Mouse (Mus musculus) inflammation-experienced regulatory T-cells, adult 6 months (primary cell): ENCODE data around the gene Twist1. TPM values are rescaled to one million over a fixed set of nuclear protein-coding genes. Genes with fewer than 3 reads are reported as not detected.

Experiments
- ATAC-seq: one replicate; pipeline ENCODE4 v1.8.0; 2017
- polyA plus RNA-seq, 3 experiments: library from polyadenylated mRNA; unstranded; fragments of 100-300 nt; shearing (Covaris generic); gene quantifications; one replicate each; pipeline ENCODE4 v1.2.1; 2017

Gene Twist1
- polyA plus RNA-seq, 3 experiments from 2014 or later: not detected

DNA sequence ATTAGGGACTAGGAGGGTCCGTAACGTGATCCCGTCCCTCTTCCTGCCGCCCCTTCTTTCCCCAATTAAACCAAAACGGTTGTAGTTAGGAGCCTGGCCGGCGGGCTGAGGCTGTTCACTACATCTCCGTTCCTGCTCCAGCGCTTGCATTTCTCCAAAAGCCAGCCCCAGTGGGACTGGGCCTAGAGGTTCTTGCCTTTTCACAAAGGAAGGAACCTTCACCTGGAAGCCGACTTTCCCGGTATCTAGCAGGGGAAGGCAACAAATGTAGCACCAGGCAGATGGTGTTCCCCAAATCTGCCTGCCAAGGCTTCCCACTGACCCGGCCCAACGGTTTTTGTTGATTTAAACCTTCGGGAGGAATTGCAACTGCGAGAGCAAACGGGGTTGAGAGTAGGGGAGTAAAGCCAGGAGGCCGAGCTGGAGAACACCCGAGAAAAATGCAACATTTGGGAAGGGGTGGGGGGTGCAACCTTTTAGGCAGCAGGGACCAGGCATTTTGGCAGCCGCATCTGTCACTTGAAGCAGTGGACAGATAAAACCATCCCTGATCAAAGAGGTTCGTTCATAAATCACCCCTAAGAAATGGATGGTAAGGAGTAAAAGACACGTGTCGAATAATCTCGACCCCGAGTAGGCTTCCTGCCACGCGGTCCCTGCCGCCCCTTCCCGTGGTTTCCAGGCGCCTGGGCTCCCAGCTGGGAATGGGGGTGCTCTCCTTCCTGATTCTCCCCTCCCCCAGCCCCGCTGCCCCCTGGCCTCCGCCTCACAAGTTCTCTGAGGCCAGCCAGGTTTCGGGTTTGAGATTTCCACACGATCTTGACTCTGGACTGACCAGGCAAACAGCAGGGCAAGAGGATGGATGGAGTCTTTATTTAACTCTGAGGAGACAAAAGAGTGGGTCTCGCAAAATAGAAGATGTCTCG, 9.3 kb downstream of the Twist1 start:
- ATAC-seq: no peak

DNA sequence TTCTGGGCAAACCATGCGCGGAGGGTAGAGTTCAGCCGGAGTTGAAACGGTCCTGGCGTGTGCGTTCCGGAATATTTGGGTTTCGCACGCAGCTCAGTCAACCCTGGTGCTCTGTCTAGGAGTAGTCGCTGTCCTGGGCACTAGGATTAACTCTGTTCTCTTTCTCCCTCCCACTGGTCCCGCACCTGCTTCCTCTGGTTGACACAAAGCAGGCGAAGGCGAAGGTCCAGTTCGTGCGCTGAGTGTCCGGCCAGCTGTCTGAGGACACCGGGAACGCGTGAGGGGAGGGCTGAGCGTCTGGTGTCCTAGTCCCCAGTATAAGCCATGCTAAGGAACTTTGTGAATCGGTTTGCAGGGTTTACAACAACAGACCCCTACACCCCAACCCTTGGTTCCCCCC, 10.0 kb downstream of the Twist1 start:
- no peak for ATAC-seq

DNA sequence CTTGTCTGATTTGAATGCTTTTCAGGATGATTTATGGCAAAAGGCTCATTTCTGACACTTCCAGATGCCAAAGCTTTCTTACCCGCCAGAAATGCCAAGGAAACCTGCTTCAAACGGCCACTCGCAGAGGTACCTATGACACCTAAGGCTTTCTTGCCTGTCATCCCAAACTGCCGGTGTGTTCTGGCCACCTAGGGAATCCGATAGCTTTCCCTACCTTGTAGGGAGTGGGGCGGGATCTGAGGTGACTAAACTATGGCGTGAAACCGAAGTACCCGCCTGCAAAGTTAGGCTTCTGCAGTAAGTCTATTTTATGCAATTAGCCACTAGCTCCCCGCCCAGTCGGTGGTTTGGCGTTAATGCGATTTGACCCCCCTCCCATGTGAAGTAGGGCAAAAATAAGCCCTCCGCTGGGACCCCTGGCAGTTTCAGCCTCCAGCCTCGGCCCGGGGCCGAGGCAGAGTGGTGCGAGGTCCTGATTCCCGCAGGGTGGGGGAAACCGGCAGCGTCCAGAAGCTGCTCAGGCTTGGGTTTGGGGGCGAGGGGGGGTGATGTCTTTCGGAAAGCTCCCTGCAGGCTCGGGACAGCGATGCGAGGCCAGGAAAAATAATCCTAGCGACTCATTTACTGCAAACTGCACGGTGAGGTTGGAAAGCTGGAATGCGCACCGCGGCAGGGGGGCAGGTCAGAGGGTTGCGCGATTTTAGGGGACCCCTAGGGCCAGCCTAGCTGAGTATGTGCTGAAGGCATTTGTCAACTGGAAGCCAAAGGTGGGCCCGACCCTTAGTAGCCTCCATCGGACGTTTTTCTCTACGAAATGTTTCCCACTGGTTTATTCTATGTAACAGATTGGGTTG, 10.8 kb downstream of the Twist1 start:
- ATAC-seq: no peak

DNA sequence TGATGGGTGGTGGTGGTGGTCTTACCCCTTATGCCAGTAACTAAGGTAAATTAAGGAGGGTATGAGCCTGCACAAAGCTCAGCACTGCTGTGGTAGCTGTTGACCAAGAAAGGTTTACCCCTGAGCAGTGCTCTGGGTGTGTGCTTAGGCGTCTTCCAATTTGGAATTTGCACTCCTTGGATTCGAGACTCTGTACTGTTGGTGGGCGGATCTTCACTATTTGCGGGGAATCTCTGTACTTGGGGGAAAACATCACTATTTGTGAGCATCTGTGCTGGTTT, 11.4 kb downstream of the Twist1 start:
- ATAC-seq: no peak

DNA sequence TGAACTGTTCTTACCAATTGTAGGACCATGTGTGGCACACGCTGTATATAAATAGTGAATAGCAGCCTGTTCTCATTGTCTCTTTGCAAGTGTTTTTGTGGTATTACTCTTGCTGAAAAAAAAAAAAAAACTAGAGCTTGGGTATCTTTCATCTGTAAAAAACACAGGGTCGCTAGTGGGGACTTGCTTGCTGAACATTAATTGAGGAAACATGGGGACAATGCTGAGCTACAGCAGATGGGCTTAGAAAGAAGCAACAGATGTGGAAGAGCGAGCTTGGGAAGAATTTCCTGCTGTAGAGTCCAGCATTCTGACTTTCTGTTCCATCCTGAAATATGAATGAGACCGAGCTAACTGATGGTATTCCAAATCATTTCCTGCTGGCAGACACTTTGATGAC, 22.7 kb downstream of the Twist1 start:
- no peak for ATAC-seq

DNA sequence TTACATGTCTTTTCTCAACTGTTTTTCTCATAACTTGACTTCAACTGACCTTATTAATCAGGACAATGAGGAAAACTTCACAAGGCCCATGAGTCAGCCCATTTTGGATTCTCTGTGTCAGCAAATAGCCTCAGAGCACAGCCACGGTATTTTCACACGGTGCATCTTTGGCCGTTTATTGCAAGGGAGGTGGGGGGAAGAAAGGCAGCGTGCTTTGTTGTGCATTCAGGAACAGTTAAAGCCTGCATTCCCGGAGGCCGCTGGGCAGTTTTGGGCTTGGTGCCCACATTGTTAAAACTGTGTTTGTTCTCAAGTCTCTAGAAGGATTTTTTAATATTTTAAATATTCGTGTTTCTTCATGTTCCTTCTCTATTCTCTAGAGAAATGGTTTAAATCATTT, 24.0 kb downstream of the Twist1 start:
- no peak for ATAC-seq

DNA sequence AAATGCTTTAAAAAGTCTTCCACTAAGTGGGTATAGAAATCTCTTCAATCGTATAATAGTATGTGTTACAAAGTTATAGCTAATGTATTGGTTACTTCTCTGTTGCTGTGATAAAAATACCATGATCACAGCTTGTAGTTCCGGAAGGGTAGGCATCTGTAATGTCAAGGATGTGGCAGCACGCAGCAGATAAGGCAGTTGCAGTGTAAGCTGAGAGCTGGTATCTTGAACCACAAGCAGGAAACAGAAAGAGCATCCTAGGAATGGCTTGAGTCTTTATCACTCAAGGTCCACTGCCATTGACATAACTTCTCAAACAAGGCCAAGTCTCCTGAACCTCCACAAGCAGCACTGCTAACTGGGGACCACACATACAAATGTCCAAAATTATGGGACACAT, 35.7 kb downstream of the Twist1 start:
- no peak for ATAC-seq

Other genes with a start within 250 kb of the Twist1 start
- gene Ferd3l, start 29.2 kb upstream of the Twist1 start, polyA plus RNA-seq: not detected